Mouse (Mus musculus) ES-Bruce4 (cell line): ENCODE results near the gene Mesd.

Source experiments
- CTCF ChIP-seq: IDR thresholded peaks from one replicate; pipeline ENCODE4 v1.8.1; 2011; ENCODE audit warnings: low read depth, low read length
- EP300 ChIP-seq: IDR thresholded peaks from 2 replicates; pipeline ENCODE4 v1.6.1; 2011; ENCODE audit warnings: low read depth, low read length; ENCODE audit not compliant: insufficient read depth
- POLR2A ChIP-seq: IDR thresholded peaks from one replicate; pipeline ENCODE4 v1.8.1; 2011; ENCODE audit warnings: low read length; ENCODE audit not compliant: insufficient read depth

DNA sequence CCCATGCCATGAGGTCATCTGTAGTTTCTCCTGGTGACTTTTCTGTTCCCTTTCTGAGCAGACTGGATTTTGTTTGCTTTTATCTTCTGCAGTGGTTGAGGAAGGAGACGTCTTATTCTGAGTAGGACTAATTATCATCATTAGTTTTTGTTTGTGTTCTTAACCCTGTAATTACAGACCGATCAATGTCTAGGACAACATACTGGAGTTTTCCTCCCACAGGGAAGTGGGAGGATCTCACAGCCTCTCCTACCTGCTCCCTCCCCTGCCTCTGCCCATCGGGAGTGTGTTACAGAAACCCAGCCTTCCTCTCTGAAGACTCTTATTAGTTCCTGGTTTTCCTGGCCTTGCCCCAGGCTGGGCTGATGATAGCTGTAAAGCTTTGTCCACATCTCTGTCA lies 37.4 kb downstream of the Mesd start:
- no peak for TF ChIP-seq POLR2A
- TF ChIP-seq CTCF: no peak
- TF ChIP-seq EP300: no peak
